Mouse (Mus musculus) left cerebral cortex, postnatal 25 days (tissue): ENCODE measurements at regions not wholly inside any gene's neighbourhood (a gene's known extent, or its start where the extent isn't known, plus 50 kb on each side); places are given as distances from the start of the nearest gene placed in this dataset.

Experiments used
- DNase-seq, 2 experiments: peaks; one replicate each; pipeline ENCODE4 v3.0.0; 2022; ENCODE audit warnings: low spot score in 2 of 2, mixed read lengths in 1 of 2
- intact Hi-C: fragments of 180-260 bp; cut with DNase I; formaldehyde crosslinking; loops from one replicate; pipeline ENCODE4 v1.15.1; 2025

GRCm38 (mm10) chrX:11555035-11555570 is 227.5 kb downstream of the H2al1j start:
- intact Hi-C loops: no loop called here

GRCm38 (mm10) chrX:11558260-11558659 is 230.6 kb downstream of the H2al1j start:
- intact Hi-C loops: no loop called here
- no peak for DNase-seq

More at GRCm38 (mm10) chrX:11555035-11555570, 227.5 kb downstream of the H2al1j start:
- no peak for DNase-seq

DNA sequence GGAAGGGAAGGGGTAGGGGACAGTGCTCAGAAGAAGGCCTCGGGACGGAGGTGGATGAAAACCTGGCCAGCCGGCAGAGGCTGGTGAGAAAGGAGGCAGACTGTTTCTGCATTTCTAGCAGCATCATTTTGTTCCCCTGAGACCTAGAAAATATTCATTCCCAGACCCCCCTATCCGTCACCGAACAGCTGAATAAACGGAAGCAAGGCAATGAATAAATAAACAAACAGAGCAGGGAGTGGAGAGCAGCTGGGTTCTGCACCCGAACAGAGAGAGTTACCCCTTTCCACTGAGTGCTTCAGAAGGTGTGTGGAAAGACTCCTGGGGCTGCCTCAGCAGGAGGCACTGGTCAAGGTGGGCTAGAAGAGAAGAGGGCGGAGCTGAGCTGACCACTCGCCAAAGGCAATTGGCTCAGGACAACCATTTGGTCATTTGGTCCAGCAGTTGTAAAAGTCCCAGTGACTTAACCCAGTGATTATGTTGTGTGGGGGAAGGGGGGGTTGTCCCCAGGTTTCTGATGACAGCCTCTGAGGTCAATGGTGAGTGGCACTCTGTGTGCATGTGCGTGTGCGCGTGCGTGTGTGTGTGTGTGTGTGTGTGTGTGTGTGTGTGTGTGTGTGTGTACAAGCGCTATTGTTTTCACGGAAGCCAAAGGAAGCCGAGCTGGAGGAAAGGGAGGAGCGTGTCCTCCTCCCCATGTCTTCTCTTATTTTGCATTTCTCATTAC is 233.1 kb downstream of the H2al1j start:
- intact Hi-C loops: no loop called here
- DNase-seq: no peak

- DNase-seq: no peak
- intact Hi-C loops: no loop called here
Observed at GRCm38 (mm10) chrX:11565888-11566287, 238.3 kb downstream of the H2al1j start.

DNA sequence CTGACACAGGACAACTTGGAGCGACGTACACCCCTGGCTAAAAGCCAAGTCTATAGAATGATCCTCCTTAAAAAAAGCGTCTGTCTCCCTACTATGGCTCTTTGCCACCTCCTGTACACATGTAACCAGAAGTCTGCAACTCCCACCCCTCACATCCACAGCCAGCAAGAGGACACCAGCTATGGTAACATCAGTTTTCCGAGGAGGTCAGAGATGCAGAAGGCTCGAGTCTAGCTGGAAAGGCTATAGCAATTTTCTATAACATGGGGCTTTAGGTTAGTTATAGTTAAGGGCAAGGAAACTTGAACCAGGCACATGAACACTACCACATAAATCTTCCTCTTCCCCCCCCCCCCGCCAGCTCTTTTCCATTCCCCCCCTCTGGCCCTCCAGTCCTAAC is 240.2 kb downstream of the H2al1j start:
- intact Hi-C loops: no loop called here
- DNase-seq: no peak

GRCm38 (mm10) chrX:11568262-11568661 is 240.6 kb downstream of the H2al1j start:
- intact Hi-C loops: no loop called here
- DNase-seq: no peak

GRCm38 (mm10) chrX:11574354-11574753 is 246.7 kb downstream of the H2al1j start:
- intact Hi-C loops: no loop called here
- DNase-seq: no peak

DNA sequence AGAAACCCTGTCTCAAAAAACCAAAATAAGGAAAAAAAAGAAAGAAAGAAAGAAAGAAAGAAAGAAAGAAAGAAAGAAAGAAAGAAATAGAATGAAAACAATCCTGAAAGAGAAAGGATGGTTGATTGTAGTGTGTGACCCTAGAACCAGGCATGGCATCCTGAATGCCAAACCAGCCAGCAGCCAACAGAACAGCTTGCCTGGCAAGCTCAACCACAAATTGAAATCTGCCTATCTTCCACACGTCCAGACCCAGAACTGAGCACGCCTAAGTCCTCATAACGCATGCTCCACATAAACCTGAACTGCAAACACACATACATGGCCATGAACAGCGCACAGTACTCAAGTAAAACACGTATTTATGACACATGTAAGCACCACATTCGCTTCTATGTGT is 247.9 kb downstream of the H2al1j start:
- intact Hi-C loops: no loop called here
- DNase-seq: no peak

DNA sequence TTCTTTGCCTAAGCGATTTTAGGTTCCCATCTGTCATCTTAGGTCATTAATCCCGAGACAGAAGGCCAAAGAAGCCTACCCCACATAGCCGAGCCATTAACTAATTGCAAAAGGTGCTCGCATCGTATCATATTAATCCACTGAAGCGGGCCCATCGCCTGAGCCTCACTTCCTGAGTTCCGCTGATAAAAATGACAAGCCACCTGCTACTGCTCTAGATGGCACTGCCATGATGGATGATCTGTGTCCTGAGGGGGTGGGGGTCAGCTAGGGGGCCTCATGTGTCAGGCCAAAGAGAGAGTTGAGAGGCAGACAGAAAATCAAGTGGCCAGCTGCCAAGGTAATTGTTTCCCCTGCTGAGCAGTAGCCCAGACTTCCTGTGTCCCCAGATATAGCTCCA is 248.7 kb downstream of the H2al1j start:
- DNase-seq: no peak
- intact Hi-C loops: no loop called here

- intact Hi-C loops: no loop called here
- no peak for DNase-seq
Observed at GRCm38 (mm10) chrX:11577294-11577693, 249.7 kb downstream of the H2al1j start.

GRCm38 (mm10) chrX:11585353-11585752 is 257.7 kb downstream of the H2al1j start:
- DNase-seq: no peak
- intact Hi-C loops: no loop called here

DNA sequence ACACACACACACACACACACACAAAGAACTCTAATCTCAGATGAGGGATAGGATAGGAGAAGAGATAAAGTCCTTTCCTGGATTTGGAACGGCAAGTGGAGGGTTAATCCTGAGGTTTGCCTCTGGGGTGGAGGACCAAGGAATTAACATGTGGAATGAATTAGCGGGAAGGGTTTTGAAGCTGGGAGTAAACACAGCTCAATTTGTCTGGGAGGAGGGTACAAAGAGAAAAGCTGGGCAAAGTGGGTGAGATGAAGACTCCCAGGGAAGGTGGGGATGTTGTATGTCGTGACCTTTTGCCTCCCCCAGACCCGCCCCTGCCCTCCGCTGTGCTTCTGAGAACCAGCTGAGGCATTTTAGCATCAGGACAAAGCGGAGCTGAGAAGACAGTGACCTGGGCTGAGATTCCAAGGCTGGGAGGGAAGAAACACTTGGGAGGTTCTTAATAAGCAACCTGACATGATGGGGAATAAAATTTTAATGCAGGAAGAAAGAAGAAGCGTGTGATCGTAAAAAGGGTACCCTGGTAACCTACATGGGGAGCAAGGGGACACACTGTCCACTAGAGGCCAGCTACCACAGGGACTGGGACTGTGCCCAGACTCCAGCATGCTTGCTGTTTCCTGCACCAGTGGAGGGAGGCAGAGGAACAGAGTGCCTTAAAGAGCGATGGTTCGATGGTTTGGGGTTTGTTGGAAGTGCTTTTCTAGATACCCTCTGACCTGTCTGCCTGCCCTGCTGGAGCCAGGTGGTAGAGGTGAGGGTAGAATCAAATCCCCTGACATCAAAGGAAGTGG is 264.0 kb downstream of the H2al1j start:
- no peak for DNase-seq
- intact Hi-C loops: no loop called here

GRCm38 (mm10) chrX:11594542-11594941 is 266.9 kb downstream of the H2al1j start:
- DNase-seq: no peak
- intact Hi-C loops: no loop called here

DNA sequence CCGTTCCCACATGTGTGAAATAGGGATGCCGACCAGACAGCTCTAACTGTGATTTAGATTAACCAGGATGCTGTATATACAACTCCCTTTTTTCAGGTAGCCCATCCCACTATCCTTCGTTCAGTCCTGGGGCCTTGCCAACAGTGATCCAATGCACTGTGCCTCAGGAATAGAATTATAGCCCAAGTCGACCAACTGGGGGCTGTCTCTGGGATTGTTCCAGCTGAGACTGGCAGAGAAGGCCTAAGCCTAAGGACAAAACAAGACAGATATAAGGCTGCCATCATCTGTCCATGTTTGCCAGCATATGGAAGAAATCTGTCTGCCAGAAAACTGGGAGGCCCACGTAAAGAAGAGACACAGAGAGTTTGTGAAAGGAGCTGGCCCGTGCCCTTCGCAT is 269.9 kb downstream of the H2al1j start:
- DNase-seq: peak; percentile 11 to 40
- intact Hi-C loops: no loop called here

DNA sequence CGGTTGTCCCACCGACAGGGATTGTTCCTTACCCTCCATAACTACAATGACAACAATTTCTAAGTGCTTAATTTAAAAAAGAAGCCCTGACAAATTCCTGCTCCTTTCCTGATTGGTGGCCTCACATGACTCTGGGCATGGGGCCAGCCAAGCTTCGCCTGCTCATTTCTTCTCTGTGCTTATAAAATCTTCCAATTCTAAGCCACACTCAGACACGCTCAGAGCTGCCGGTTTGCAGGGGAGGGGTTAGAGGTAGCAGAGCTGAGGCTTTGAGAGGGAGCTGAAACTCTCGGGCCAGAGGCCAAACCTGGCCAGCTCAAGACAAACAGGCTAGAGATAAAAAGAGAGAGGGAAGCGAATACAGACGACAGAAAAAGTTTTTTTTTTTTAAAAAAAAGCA is 286.6 kb downstream of the H2al1j start:
- DNase-seq: peak in 1 of 2 experiments; percentile 23
- intact Hi-C loops: no loop called here

- intact Hi-C loops: no loop called here
- DNase-seq: peak; percentile 40 to 71
Observed at GRCm38 (mm10) chrX:11621045-11621763, 293.6 kb downstream of the H2al1j start.

GRCm38 (mm10) chrX:11626274-11626878 is 298.8 kb downstream of the H2al1j start:
- DNase-seq: no peak
- intact Hi-C loops: no loop called here

DNA sequence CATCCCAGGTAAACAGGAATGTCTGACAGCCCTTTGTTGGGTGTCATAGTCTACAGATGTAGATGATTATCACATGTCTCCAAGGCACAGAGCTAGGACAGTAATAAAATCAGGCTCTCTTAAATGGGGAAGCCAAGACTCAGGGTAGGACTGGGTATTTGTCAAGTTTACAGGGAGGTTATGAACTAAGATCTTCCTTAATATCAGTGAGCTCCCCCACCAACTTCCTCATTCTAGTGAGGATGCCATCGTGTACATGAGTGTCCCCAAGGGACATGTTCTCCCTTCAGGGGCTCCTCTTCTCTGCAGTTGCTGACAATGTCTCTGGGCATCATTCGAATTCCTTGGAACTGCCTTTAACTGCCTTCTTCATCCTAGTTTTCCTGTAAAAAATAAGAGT is 301.7 kb downstream of the H2al1j start:
- intact Hi-C loops: no loop called here
- DNase-seq: no peak

DNA sequence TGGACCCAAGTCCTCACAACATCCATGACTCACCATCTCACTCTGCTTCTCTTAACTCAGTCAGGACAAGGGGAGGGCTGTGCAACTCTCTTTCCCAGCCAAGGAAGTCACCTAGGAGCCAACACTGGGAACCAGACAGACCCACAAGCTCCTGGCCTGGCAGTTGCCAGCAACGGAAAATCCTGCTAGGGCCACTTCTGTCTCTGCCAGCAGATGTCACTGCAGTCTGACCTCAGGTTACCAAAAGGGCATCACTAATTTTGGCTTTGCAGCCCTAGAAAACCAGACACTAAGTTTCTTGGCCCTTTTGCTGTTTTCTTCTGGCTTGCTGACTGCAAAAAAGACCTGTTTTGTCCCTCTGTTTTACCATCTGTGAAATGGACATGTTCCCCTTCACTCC is 302.3 kb downstream of the H2al1j start:
- no peak for DNase-seq
- intact Hi-C loops: loop anchor here (5.0 to 10.0 kb wide), 3 partner anchors 172 to 505 kb away; no protein-coding TSS in a partner anchor
